Mouse (Mus musculus) G1E (cell line): ENCODE measurements at regions not wholly inside any gene's neighbourhood (a gene's known extent, or its start where the extent isn't known, plus 50 kb on each side); places are given as distances from the start of the nearest gene placed in this dataset.

Source experiments
- ATAC-seq: 2 replicates; pipeline ENCODE4 v1.8.0; 2016; ENCODE audit warnings: mild to moderate bottlenecking; ENCODE audit not compliant: insufficient number of reproducible peaks, poor library complexity, low FRiP score, severe bottlenecking; ENCODE audit errors: extremely low read depth
- DNase-seq: peaks from one replicate; pipeline ENCODE4 v3.0.0; 2012; ENCODE audit warnings: low spot score
- H3K27me3 ChIP-seq: 2 replicates; pipeline ENCODE4 v1.6.1; 2012; ENCODE audit warnings: mild to moderate bottlenecking, low read length, inconsistent platforms; ENCODE audit not compliant: insufficient read depth
- H3K36me3 ChIP-seq: replicated peaks from 2 replicates; pipeline ENCODE3; 2012; ENCODE audit warnings: mild to moderate bottlenecking, inconsistent platforms
- H3K4me1 ChIP-seq: 2 replicates; pipeline ENCODE4 v1.6.1; 2012; ENCODE audit warnings: low read depth, low read length, inconsistent platforms, mixed read lengths; ENCODE audit not compliant: insufficient read depth
- H3K4me3 ChIP-seq: 2 replicates; pipeline ENCODE4 v1.5.1; 2012; ENCODE audit warnings: low read depth, mild to moderate bottlenecking, inconsistent platforms, low read length, moderate library complexity, mixed read lengths
- H3K9me3 ChIP-seq: replicated peaks from 2 replicates; pipeline ENCODE4 v1.6.1; 2012; ENCODE audit warnings: inconsistent platforms
- CTCF ChIP-seq: IDR thresholded peaks from 2 replicates; pipeline ENCODE4 v1.5.1; 2012; ENCODE audit warnings: low read depth, low read length, inconsistent platforms, mixed read lengths
- GATA1 ChIP-seq: IDR thresholded peaks from 2 replicates; pipeline ENCODE4 v1.6.1; 2012; ENCODE audit warnings: borderline replicate concordance, low read length, inconsistent platforms, mixed read lengths
- GATA2 ChIP-seq: IDR thresholded peaks from 2 replicates; pipeline ENCODE4 v1.6.1; 2012; ENCODE audit warnings: low read depth, low read length, inconsistent platforms, borderline replicate concordance
- POLR2AphosphoS5 ChIP-seq: IDR thresholded peaks from 2 replicates; pipeline ENCODE4 v1.6.1; 2012; ENCODE audit warnings: low read depth, low read length, inconsistent platforms; ENCODE audit not compliant: insufficient replicate concordance
- TAL1 ChIP-seq: conservative IDR thresholded peaks from 2 replicates; pipeline ENCODE4 v1.6.1; 2012; ENCODE audit warnings: low read depth, low read length, inconsistent platforms, mixed read lengths

DNA sequence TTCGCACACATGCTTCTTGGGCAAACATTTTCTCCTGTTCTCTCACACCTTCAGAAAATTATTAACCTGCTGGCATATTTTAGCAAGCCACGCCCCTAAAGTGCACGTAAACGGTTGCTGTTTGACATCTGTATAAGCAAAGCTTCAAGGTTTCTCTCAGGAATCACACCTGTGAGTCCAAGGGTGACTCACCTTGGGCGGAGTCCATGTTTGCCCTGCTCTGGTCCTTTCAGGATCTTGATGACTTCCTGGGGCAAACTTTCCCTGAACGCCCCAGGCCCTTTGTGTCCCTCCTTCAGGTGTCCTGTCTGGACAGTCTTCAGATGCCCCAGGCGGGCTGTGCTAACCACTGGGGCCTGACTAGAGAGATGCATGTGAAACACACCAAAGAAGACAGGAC lies 137.1 kb upstream of the Hs6st1 start:
- ATAC-seq (no peak), DNase-seq (no peak)
- Histone ChIP-seq H3K36me3 (no peaks in the 10 kb centered on the region), H3K4me3 (no peak overlapping the region), H3K27me3 (0 out of 2 replicates have a peak, but pooled peaks cover 6% of the 10 kb centered on the region), H3K9me3 (no peaks in the 10 kb centered on the region), H3K4me1 (no peaks in the 10 kb centered on the region)
- no peak for TF ChIP-seq GATA2
- TF ChIP-seq TAL1, result no peak
- no peak for TF ChIP-seq POLR2AphosphoS5
- TF ChIP-seq CTCF, result no peak
- TF ChIP-seq GATA1, result no peak

DNA sequence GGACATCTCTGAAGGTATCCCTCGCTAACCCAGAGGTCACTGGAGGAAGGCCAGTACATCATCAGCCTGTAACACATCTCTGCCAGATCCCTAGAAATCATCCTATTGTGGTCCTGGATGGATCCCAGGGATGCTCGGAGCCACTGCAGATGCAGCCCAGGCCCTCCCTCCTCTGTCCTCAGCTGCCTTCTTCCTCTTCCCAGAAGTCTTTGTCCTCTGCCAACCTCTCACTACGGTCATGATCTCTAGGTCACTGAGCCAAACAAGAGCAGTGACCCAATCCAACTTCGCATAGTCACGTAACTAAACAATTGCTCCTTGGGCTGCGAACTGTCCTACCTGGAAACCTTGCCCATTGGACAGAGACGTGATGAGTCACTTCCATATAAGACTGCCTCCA lies 134.7 kb upstream of the Hs6st1 start:
- H3K4me1 ChIP-seq, result no peaks in the 10 kb centered on the region
- H3K4me3 ChIP-seq, result no peak overlapping the region
- no peak for DNase-seq
- no peaks in the 10 kb centered on the region for H3K9me3 ChIP-seq
- ATAC-seq, result no peak
- 0 out of 2 replicates have a peak, but pooled peaks cover 4% of the 10 kb centered on the region for H3K27me3 ChIP-seq
- no peaks in the 10 kb centered on the region for H3K36me3 ChIP-seq
- no peak for TF ChIP-seq GATA1
- no peak for TF ChIP-seq POLR2AphosphoS5
- TF ChIP-seq TAL1, result no peak
- no peak for TF ChIP-seq GATA2
- no peak for TF ChIP-seq CTCF

DNA sequence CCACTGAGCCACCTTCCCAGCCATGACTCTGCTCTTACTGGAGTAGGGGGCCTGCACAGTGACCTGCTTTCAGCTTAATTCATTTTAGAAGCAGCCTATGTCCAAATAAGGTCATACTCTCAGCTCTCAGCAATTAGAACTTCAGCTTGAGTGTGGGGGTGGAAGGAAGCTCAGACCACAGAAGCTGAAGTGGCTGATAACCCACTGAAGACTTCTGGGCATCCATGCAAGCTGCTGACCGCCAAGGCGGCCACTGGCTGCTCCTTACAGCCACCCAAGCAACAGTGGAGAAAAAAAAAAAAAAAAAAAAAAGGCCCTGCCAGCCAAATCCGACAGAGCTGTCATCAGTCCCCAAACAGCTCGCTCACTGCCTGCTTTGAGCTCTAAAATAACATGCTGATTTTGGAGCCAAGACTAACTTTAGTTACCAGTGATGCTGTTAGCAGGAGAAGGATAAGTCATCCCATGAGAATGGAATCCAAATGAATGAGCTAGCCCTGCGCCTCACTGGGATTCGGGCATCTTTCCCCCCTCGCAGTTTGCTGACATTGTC lies 133.0 kb upstream of the Hs6st1 start:
- peaks cover 2% of the 10 kb centered on the region; the same call in 1 of the 2 replicates for H3K27me3 ChIP-seq
- H3K9me3 ChIP-seq, result no peaks in the 10 kb centered on the region
- DNase-seq (no peak), ATAC-seq (no peak)
- no peaks in the 10 kb centered on the region for H3K4me1 ChIP-seq
- H3K4me3 ChIP-seq, result no peak overlapping the region
- TF ChIP-seq TAL1 (no peak), POLR2AphosphoS5 (no peak), CTCF (no peak), GATA1 (no peak), GATA2 (no peak)
- H3K36me3 ChIP-seq, result no peaks in the 10 kb centered on the region

DNA sequence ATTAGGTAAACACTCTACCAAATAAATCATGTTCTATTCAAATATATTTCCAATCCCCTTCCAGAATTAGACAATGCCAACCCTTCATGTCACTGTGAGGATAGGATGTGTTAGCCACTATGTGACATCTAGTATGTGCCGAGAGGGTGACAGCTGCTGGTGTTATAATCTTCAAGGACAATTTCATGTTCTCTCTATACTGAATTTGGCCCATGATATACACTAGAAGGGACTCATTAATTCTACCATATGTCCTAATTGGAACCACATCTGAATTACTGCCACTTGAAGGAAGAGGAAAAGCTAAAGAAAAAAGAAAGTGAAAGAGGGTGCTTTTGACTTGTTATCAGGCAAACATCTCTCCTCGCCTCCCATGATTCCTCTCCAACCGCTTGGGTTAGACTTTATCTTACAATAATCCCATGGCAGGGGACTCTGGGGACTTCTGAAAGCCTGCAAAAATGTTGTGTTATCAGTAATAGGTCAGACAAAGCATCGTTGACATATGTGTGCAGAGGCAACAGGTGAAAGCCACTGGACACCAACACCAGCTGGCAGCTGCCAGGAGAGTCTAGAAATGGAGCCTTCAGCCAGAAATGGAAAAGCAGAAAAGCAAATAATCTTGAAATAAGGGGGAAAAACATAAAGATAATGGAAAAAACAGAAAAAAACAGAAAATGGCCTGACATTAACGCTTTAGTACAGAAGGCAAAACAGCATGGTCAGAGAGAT lies 131.7 kb upstream of the Hs6st1 start:
- ATAC-seq, result no peak
- Histone ChIP-seq H3K27me3 (peaks cover 2% of the 10 kb centered on the region; the same call in 1 of the 2 replicates), H3K36me3 (no peaks in the 10 kb centered on the region), H3K4me3 (no peak overlapping the region), H3K9me3 (no peaks in the 10 kb centered on the region), H3K4me1 (no peaks in the 10 kb centered on the region)
- TF ChIP-seq CTCF (no peak), GATA1 (no peak)
- DNase-seq, result no peak

GRCm38 (mm10) chr1:35940236-35940635 lies 128.0 kb upstream of the Hs6st1 start:
- ATAC-seq (no peak), DNase-seq (no peak)
- peaks cover 2% of the 10 kb centered on the region; the same call in 1 of the 2 replicates for H3K27me3 ChIP-seq
- no peaks in the 10 kb centered on the region for H3K36me3 ChIP-seq
- H3K4me3 ChIP-seq, result no peak overlapping the region
- TF ChIP-seq CTCF, result no peak
- no peak for TF ChIP-seq TAL1
- no peak for TF ChIP-seq POLR2AphosphoS5
- TF ChIP-seq GATA2, result no peak
- no peak for TF ChIP-seq GATA1
- no peaks in the 10 kb centered on the region for H3K4me1 ChIP-seq
- H3K9me3 ChIP-seq, result no peaks in the 10 kb centered on the region

DNA sequence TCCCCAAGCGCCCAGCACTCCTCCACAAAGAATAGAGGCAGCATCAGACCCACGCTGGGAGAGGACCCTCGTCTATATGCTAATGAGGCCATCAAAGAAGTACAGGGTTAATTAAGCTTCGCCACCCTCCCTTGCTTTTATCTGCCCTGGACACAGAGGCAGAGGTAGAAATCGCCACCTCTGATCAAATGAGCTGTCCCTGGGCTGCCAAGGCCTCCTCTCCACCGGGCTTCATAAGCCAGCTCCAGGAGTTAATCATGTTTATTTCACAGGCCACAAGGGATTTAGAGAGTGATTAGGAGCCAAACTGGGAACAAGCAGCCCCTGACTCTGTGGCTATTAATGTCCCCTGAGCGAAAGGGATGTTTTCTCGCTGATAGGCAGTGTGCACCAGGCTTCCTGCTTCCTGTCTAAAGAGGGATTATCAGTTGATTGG lies 126.5 kb upstream of the Hs6st1 start:
- no peak overlapping the region for H3K4me3 ChIP-seq
- TF ChIP-seq GATA2, result no peak
- ATAC-seq, result no peak
- DNase-seq, result no peak
- no peaks in the 10 kb centered on the region for H3K9me3 ChIP-seq
- peaks cover 2% of the 10 kb centered on the region; the same call in 1 of the 2 replicates for H3K27me3 ChIP-seq
- H3K4me1 ChIP-seq, result no peaks in the 10 kb centered on the region
- H3K36me3 ChIP-seq, result no peaks in the 10 kb centered on the region
